ENCODE assay signal across 8 mouse cellular contexts in genomic region chr15:91301366-91301765, GRCm38 (mm10).
DNase-seq lines count a peak whose midpoint lies in the region; ATAC-seq lines count a peak whose summit lies in the region.
"Had no signal": no experiment of that assay in that cellular context is flagged by ENCODE, and none has a peak within 500 bp of the region (broad histone marks: within the 10 kb centered on the region; RNA-seq: fewer than 3 reads in every experiment).

No protein-coding gene starts in this region.

- ATAC-seq in cerebellum, adult (ENCODE audit: insufficient number of reproducible peaks, low FRiP score, low TSS enrichment): peak; percentile 74
- ATAC-seq in forebrain, embryonic 15.5 days (replicated peaks): peak; percentile 73; the same call in 1 of the 2 replicates
- ATAC-seq in hindbrain, embryonic 16.5 days: peak; percentile 64
- ATAC-seq in megakaryocyte, adult 5-6 weeks (ENCODE audit: poor library complexity, severe bottlenecking): peak; percentile 89

- no peak overlapping the region for H3K4me3 ChIP-seq in forebrain, embryonic 15.5 days
- no peak overlapping the region for H3K4me3 ChIP-seq in hindbrain, embryonic 16.5 days (ENCODE audit: low read length)
- H3K4me3 ChIP-seq: limb, embryonic 15.5 days had no signal

- H3K4me2 ChIP-seq in forebrain, embryonic 15.5 days (replicated peaks): no peak overlapping the region
- H3K4me2 ChIP-seq in hindbrain, embryonic 16.5 days (ENCODE audit: low read length): no peak overlapping the region
- H3K4me2 ChIP-seq: limb, embryonic 15.5 days had no signal

- no peak overlapping the region for H3K27ac ChIP-seq in forebrain, embryonic 15.5 days (replicated peaks)
- H3K27ac ChIP-seq in hindbrain, embryonic 16.5 days (ENCODE audit: low read depth, low read length): no peak overlapping the region
- H3K27ac ChIP-seq: limb, embryonic 15.5 days had no signal

- H3K27me3 ChIP-seq in forebrain, embryonic 15.5 days: no peaks in the 10 kb centered on the region
- H3K27me3 ChIP-seq in hindbrain, embryonic 16.5 days (replicated peaks; ENCODE audit: control insufficient read depth, insufficient read depth, low read length): no peaks in the 10 kb centered on the region
- H3K27me3 ChIP-seq: limb, embryonic 15.5 days had no signal

- H3K9ac ChIP-seq in forebrain, embryonic 15.5 days (replicated peaks): no peak overlapping the region
- H3K9ac ChIP-seq in hindbrain, embryonic 16.5 days (ENCODE audit: low read depth, low read length): no peak overlapping the region
- H3K9ac ChIP-seq: limb, embryonic 15.5 days had no signal

- no peaks in the 10 kb centered on the region for H3K9me3 ChIP-seq in forebrain, embryonic 15.5 days
- no peaks in the 10 kb centered on the region for H3K9me3 ChIP-seq in hindbrain, embryonic 16.5 days (ENCODE audit: control insufficient read depth, low read length)
- H3K9me3 ChIP-seq: limb, embryonic 15.5 days had no signal

- WGBS in forebrain, embryonic 15.5 days: 9% methylated on average over 3 of the region's 3 CpGs
- WGBS in hindbrain, embryonic 16.5 days: 9% methylated on average over 3 of the region's 3 CpGs

- peak; percentile 70 for DNase-seq in R1 (ENCODE audit: low read depth, low spot score)
- peak; percentile 80 to 98 for DNase-seq in layer of hippocampus, postnatal 25 days (ENCODE audit: extremely low spot score in 1 of 2, low spot score in 1 of 2)
- DNase-seq in spleen, adult 18-20 months: peak; percentile 30 to 66

- no peaks in the 10 kb centered on the region for H3K4me1 ChIP-seq in forebrain, embryonic 15.5 days
- H3K4me1 ChIP-seq in hindbrain, embryonic 16.5 days (ENCODE audit: control insufficient read depth, insufficient read depth, low read depth, low read length): no peaks in the 10 kb centered on the region
- H3K4me1 ChIP-seq: limb, embryonic 15.5 days had no signal

- no peaks in the 10 kb centered on the region for H3K36me3 ChIP-seq in forebrain, embryonic 15.5 days
- no peaks in the 10 kb centered on the region for H3K36me3 ChIP-seq in hindbrain, embryonic 16.5 days (ENCODE audit: control insufficient read depth, insufficient read depth, low read length)
- H3K36me3 ChIP-seq: limb, embryonic 15.5 days had no signal
